Mouse (Mus musculus) neural tube, embryonic 14.5 days (tissue): ENCODE results near the gene Dpm2. TPM values are rescaled to one million over a fixed set of nuclear protein-coding genes. Genes with fewer than 3 reads are reported as not detected.

Experiments used
- ATAC-seq: fragments of 200-750 bp; cut with Nextera tagmentation; 2 replicates; pipeline ENCODE4 v1.8.0; 2017; ENCODE audit warnings: low read depth, mild to moderate bottlenecking, moderate TSS enrichment, moderate library complexity
- H3K27ac ChIP-seq: fragments of 300-500 bp; sonication (generic); 2 replicates; pipeline ENCODE4 v1.5.1; 2014; ENCODE audit warnings: low read depth, mild to moderate bottlenecking, control low read depth, low read length, moderate library complexity, mixed read lengths
- H3K27me3 ChIP-seq: fragments of 300-500 bp; sonication (generic); 2 replicates; pipeline ENCODE4 v1.6.1; 2014; ENCODE audit warnings: low read length; ENCODE audit not compliant: control insufficient read depth, insufficient read depth
- H3K36me3 ChIP-seq: fragments of 300-500 bp; sonication (generic); 2 replicates; pipeline ENCODE4 v1.6.1; 2014; ENCODE audit warnings: low read length, mixed read lengths; ENCODE audit not compliant: control insufficient read depth, insufficient read depth
- H3K4me1 ChIP-seq: fragments of 300-500 bp; sonication (generic); 2 replicates; pipeline ENCODE4 v1.6.1; 2014; ENCODE audit warnings: low read length; ENCODE audit not compliant: control insufficient read depth, insufficient read depth
- H3K4me2 ChIP-seq: fragments of 300-500 bp; sonication (generic); 2 replicates; pipeline ENCODE4 v1.6.1; 2014; ENCODE audit warnings: mild to moderate bottlenecking, low read depth, low read length, control low read depth
- H3K4me3 ChIP-seq: fragments of 300-500 bp; sonication (generic); 2 replicates; pipeline ENCODE4 v1.5.1; 2014; ENCODE audit warnings: low read depth, low read length, control low read depth, mixed read lengths
- H3K9ac ChIP-seq: fragments of 300-500 bp; sonication (generic); replicated peaks from 2 replicates; pipeline ENCODE4 v1.6.1; 2014; ENCODE audit warnings: low read depth, mild to moderate bottlenecking, control low read depth, low read length, mixed read lengths
- H3K9me3 ChIP-seq: fragments of 300-500 bp; sonication (generic); 2 replicates; pipeline ENCODE4 v1.6.1; 2016; ENCODE audit warnings: low read length; ENCODE audit not compliant: control insufficient read depth
- WGBS: fragments of 180-500 bp; shearing (Covaris S2); extraction: QIAGEN DNeasy Blood & Tissue Kit; methylation state at CpG from one replicate; pipeline ENCODE4 v1.1.7; 2014; 5-methylcytosine and 5-hydroxymethylcytosine counted together
- polyA plus RNA-seq: library from polyadenylated mRNA; unstranded; fragments of >200 nt; fragmentation: Nextera tagmentation; extraction: Ambion mirVana; gene quantifications from 2 replicates; pipeline ENCODE4 v1.2.1, GENCODE M21; 2014

Dpm2 gene
- polyA plus RNA-seq, 1 experiment from 2014 or later: 157 TPM

- WGBS: 96% methylated on average over 3 of the region's 3 CpGs
- no peak within 1 kb of the TSS for H3K27ac ChIP-seq
- no peak within 1 kb of the TSS for H3K4me3 ChIP-seq
- no peak for ATAC-seq
- no peaks in the 10 kb centered on the region for H3K9me3 ChIP-seq
- no peak within 1 kb of the TSS for H3K4me2 ChIP-seq
- no peak within 1 kb of the TSS for H3K9ac ChIP-seq
- no peaks in the 10 kb centered on the region for H3K4me1 ChIP-seq
- H3K36me3 ChIP-seq: peaks cover 6% of the 10 kb centered on the region; the same call in 1 of the 2 replicates
- no peaks in the 10 kb centered on the region for H3K27me3 ChIP-seq
Observed at GRCm38 (mm10) chr2:32599409-32599808, 28.8 kb downstream of the Dpm2 start, which contains the start of gene St6galnac6. St6galnac6 (plus strand) TSS chr2:32599709.

GRCm38 (mm10) chr2:32601417-32602065 is 30.9 kb downstream of the Dpm2 start:
- peaks cover 6% of the 10 kb centered on the region; the same call in 1 of the 2 replicates for H3K36me3 ChIP-seq
- 47% methylated on average over 8 of the region's 8 CpGs for WGBS
- H3K9ac ChIP-seq: no peak overlapping the region
- no peak overlapping the region for H3K4me3 ChIP-seq
- no peaks in the 10 kb centered on the region for H3K9me3 ChIP-seq
- ATAC-seq: no peak
- H3K4me1 ChIP-seq: no peaks in the 10 kb centered on the region
- no peaks in the 10 kb centered on the region for H3K27me3 ChIP-seq
- H3K4me2 ChIP-seq: no peak overlapping the region
- H3K27ac ChIP-seq: no peak overlapping the region

- Histone ChIP-seq H3K4me1 (peaks cover 4% of the 10 kb centered on the region), H3K4me2 (peak overlapping the region; percentile 30; the same call in 1 of the 2 replicates), H3K27me3 (no peaks in the 10 kb centered on the region), H3K36me3 (no peaks in the 10 kb centered on the region), H3K4me3 (no peak overlapping the region), H3K27ac (no peak overlapping the region), H3K9me3 (no peaks in the 10 kb centered on the region), H3K9ac (no peak overlapping the region)
- ATAC-seq: no peak
- 0% methylated on average over 11 of the region's 11 CpGs for WGBS
Observed at GRCm38 (mm10) chr2:32602600-32603054, 32.0 kb downstream of the Dpm2 start.

- 52% methylated on average over 10 of the region's 10 CpGs for WGBS
- Histone ChIP-seq H3K4me1 (peaks cover 10% of the 10 kb centered on the region), H3K4me3 (no peak overlapping the region), H3K36me3 (no peaks in the 10 kb centered on the region), H3K9me3 (no peaks in the 10 kb centered on the region), H3K4me2 (no peak overlapping the region), H3K27ac (no peak overlapping the region), H3K9ac (no peak overlapping the region), H3K27me3 (no peaks in the 10 kb centered on the region)
- ATAC-seq: no peak
Observed at GRCm38 (mm10) chr2:32604631-32605030, 34.0 kb downstream of the Dpm2 start.

- ATAC-seq: peak; percentile 80
- Histone ChIP-seq H3K4me3 (peak overlapping the region; percentile 65), H3K4me1 (peaks cover 10% of the 10 kb centered on the region), H3K27me3 (no peaks in the 10 kb centered on the region), H3K36me3 (no peaks in the 10 kb centered on the region), H3K9ac (peak overlapping the region; percentile 71), H3K9me3 (no peaks in the 10 kb centered on the region), H3K4me2 (peak overlapping the region; percentile 85), H3K27ac (no peak overlapping the region)
- WGBS: 11% methylated on average over 54 of the region's 55 CpGs
Observed at GRCm38 (mm10) chr2:32606161-32607142, 35.8 kb downstream of the Dpm2 start.

GRCm38 (mm10) chr2:32607262-32607947 is 36.7 kb downstream of the Dpm2 start:
- H3K36me3 ChIP-seq: no peaks in the 10 kb centered on the region
- H3K4me1 ChIP-seq: peaks cover 10% of the 10 kb centered on the region
- peak overlapping the region; percentile 71 for H3K9ac ChIP-seq
- no peaks in the 10 kb centered on the region for H3K27me3 ChIP-seq
- H3K4me2 ChIP-seq: peak overlapping the region; percentile 85
- peak; percentile 36 for ATAC-seq
- no peak overlapping the region for H3K27ac ChIP-seq
- H3K9me3 ChIP-seq: no peaks in the 10 kb centered on the region
- WGBS: 7% methylated on average over 32 of the region's 34 CpGs
- peak overlapping the region; percentile 65 for H3K4me3 ChIP-seq

GRCm38 (mm10) chr2:32608141-32608777 is 37.6 kb downstream of the Dpm2 start:
- peak overlapping the region; percentile 85 for H3K4me2 ChIP-seq
- no peaks in the 10 kb centered on the region for H3K9me3 ChIP-seq
- 7% methylated on average over 25 of the region's 25 CpGs for WGBS
- H3K27me3 ChIP-seq: no peaks in the 10 kb centered on the region
- peak; percentile 32; the same call in 1 of the 2 replicates for ATAC-seq
- no peak overlapping the region for H3K27ac ChIP-seq
- 0 out of 2 replicates have a peak overlapping the region, but pooled peaks have one; percentile 8 for H3K9ac ChIP-seq
- H3K4me1 ChIP-seq: peaks cover 10% of the 10 kb centered on the region
- H3K4me3 ChIP-seq: peak overlapping the region; percentile 14; the same call in 1 of the 2 replicates
- no peaks in the 10 kb centered on the region for H3K36me3 ChIP-seq

- WGBS: 36% methylated on average over 18 of the region's 18 CpGs
- no peak overlapping the region; the same call in 1 of the 2 replicates for H3K4me3 ChIP-seq
- H3K4me1 ChIP-seq: peaks cover 10% of the 10 kb centered on the region
- H3K27me3 ChIP-seq: no peaks in the 10 kb centered on the region
- ATAC-seq: no peak
- peak overlapping the region; percentile 85 for H3K4me2 ChIP-seq
- H3K9ac ChIP-seq: 0 out of 2 replicates have a peak overlapping the region, but pooled peaks have one; percentile 8
- no peaks in the 10 kb centered on the region for H3K36me3 ChIP-seq
- H3K27ac ChIP-seq: no peak overlapping the region
- no peaks in the 10 kb centered on the region for H3K9me3 ChIP-seq
Observed at GRCm38 (mm10) chr2:32608778-32609435, 38.2 kb downstream of the Dpm2 start.
